Mouse (Mus musculus): ENCODE results near the gene Dennd6b. TPM values are rescaled to one million over a fixed set of nuclear protein-coding genes. Genes with fewer than 3 reads are reported as not detected.
A peak's percentile ranks its signal among the peaks of the same experiment; 100 is the strongest.

Gene Dennd6b
- total RNA-seq, 2 experiments from 2014 or later, result 52.2 to 53.9 TPM

DNA sequence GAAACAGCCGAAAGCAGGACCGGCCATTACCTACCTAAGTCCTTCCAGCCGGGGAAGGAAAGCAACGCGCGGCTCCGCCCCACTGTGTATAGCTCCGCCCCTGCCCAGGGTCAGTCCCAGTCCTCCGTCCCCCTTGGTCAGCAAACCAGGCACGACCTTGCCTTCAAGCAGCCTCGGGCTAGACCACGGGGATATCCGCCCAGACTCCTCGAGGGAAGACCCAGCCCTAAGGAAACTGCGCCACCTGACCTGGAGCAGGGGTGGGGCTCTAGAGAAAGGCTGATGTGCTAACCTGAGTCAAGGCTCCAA, 22.4 kb downstream of the Dennd6b start:
- intact Hi-C loops (cut with DNase I), result no loop called here
- DNase-seq (ENCODE audit: extremely low spot score in 1 of 2, low spot score in 2 of 2), result no peak
- no peak for TF ChIP-seq CTCF (IDR thresholded peaks at IDR 0.05)
- H3K27ac ChIP-seq, result no peak overlapping the region
- peak overlapping the region; percentile 82 for H3K4me3 ChIP-seq

DNA sequence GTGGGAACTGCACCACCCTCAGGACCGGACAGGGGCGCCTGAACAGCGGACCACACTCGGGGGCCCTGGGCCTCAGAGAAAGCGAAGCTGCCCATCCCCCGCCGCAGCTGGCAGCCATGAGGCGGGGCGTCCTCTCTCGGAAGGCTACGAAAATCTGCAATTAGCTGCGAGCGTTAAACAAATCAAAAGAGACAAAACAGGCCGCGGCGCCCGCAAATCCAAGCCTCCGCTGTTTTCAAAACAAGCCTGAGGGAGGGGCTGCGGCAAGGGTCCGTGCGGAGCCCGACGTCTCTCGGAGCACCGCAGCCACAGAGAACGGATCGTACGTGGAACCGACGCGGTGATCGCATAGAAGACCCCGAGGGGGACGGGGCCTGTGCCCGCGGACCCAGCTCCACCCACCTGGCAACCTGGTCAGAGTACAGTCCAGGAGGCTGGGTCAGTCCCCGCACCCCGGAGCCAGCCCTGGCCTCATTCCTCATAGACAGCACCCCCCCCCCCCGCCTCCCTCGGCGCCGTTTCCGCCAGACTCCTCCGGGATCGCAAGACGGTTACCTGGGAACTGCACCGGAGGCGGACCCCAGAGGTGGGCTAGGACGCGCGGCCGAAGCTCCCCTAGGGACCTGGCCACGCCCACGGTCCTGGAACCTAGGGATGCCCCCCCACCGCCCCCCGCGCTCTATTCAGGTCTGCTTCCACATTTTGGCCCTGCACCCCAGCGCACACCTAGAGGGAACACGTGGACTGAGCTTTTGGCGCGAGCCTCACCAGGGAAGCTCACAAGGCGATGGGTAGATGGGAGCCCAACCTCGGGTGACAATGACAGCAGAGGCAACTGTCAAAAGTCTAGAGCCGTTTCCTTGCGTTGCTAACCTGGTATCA, 23.0 kb downstream of the Dennd6b start:
- DNase-seq (ENCODE audit: extremely low spot score in 1 of 2, low spot score in 2 of 2), result peak; percentile 45 to 46
- H3K4me3 ChIP-seq, result peak overlapping the region; percentile 82
- peak overlapping the region; percentile 85 for H3K27ac ChIP-seq
- intact Hi-C loops (cut with DNase I), result no loop called here
- peak; percentile 2; the same call in 1 of the 2 replicates for TF ChIP-seq CTCF (IDR thresholded peaks at IDR 0.05)

DNA sequence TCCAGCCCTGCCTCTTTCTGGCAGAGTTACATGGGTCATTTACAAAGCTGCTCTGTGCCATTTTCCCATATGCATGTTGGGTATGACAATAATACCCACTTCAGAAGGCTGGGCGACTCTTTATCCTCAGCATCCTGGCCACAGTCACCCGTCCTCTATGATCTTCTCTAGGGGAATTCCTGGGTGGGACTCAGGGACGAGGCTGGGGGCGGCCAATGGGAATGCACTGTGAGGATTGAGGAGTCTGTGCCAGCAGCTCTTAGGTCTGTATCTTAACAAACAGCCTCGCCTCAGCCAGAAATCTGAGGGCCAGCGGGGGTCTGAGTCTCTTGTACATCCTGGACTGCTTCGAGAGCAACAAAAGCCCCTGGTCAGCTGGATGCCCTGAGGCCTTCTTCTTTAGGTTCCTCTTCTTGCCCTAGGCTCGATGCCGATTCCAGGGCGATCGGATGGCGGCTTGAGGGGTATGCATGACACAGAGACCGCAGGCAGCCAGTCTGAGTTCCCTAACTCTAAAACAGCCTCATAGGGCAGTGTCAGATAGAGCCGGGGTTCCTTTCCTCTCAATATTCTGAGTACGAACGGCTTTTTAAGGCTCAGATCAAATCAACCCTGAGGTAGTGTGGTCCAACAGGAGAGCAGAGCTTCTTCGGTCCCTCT, 23.9 kb downstream of the Dennd6b start:
- intact Hi-C loops (cut with DNase I), result no loop called here
- DNase-seq (ENCODE audit: extremely low spot score in 1 of 2, low spot score in 2 of 2), result no peak
- peak overlapping the region; percentile 85 for H3K27ac ChIP-seq
- no peak for TF ChIP-seq CTCF (IDR thresholded peaks at IDR 0.05)
- peak overlapping the region; percentile 82 for H3K4me3 ChIP-seq

DNA sequence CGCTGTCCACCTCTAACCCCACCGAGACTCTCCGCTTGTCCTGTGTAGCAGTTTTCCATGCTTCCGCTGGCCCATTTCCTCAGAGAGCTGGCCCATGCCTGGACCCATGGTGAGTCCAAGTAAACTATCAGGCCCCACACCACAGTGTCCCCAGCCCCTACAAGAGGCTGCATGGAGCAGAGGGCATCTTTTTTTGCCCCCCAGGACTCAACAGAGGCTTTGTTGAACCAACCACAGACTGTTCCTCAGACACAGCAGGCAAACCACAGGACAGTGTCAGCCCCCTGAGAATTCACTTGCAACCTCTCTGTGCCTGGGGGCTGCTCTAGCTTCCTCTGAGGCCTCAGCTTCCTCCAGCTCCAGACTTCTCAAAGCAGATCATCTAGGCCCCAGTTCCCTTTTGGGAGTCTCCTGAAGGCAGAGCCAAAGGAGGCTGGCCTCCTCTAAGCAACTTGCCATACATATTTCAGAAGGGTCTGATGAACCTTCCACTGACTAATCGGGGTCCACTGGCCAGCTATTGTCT, 24.7 kb downstream of the Dennd6b start:
- no peak overlapping the region for H3K4me3 ChIP-seq
- DNase-seq (ENCODE audit: extremely low spot score in 1 of 2, low spot score in 2 of 2), result no peak
- H3K27ac ChIP-seq, result no peak overlapping the region
- no peak for TF ChIP-seq CTCF (IDR thresholded peaks at IDR 0.05)
- intact Hi-C loops (cut with DNase I), result no loop called here

DNA sequence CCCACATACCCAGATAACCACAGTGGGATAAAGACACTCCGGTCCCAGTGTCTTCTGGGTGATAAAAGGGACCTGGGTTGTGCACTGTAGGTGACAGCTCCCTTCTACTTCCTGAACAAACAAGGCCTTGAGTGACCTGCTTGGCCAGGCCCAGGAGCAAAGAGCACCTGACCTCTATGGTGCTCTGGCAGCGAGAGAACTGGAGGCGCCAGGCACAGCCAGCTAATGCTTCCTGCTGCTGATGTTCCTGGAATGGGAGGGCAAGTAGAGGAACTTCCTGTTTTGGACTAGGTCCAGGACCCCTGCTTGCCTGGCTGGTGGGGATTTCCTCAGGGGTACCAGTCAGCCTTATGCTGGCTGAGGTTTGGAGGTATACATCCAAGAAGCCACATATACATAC, 26.2 kb downstream of the Dennd6b start:
- intact Hi-C loops (cut with DNase I), result no loop called here
- Histone ChIP-seq H3K27ac (peak overlapping the region; percentile 60), H3K4me3 (no peak overlapping the region)
- TF ChIP-seq CTCF (IDR thresholded peaks at IDR 0.05), result no peak
- DNase-seq (ENCODE audit: extremely low spot score in 1 of 2, low spot score in 2 of 2), result no peak

DNA sequence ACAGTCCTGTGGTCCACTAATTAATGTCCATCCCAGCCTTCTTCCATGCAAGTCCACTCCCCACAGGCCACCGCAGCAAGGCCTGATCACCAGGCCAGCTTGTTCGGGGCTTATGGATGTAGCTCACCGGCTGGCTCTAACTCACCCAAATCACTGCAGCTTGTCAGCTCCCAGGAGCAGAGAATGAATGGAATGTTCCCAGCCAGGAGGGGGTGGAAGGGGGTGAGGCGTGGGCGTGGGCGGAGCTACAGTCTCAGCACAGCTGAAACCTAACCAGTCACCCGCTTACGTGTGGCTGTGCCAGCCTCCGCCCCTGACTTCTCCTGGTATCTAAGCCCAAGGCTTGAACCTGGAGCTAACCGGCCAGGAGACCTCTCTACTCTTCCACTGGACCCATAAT, 26.9 kb downstream of the Dennd6b start:
- intact Hi-C loops (cut with DNase I), result no loop called here
- TF ChIP-seq CTCF (IDR thresholded peaks at IDR 0.05), result no peak
- H3K4me3 ChIP-seq, result peak overlapping the region; percentile 19; the same call in 1 of the 2 replicates
- peak; percentile 83 for DNase-seq (ENCODE audit: extremely low spot score in 1 of 2, low spot score in 2 of 2)
- peak overlapping the region; percentile 60 for H3K27ac ChIP-seq

DNA sequence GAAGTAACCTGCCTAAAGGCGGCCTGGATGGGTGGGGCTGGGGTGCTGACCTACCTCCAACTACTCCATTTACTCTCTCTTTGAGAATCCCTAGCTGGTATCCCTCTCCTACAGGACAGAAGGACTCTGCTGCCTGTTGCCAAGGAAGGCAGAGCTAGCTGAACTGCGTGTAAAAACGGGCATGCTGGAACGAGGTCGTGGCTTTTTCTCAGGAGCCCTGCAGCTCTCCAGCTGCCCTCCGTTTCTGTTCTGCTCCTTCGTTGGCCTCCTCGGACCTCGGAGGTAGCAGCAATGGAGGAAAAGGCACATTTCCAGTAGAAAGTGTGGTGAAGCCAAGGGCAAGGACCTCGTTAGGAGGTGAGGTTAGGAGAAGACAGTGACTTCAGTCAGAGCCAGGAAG, 27.4 kb downstream of the Dennd6b start:
- intact Hi-C loops (cut with DNase I), result no loop called here
- DNase-seq (ENCODE audit: extremely low spot score in 1 of 2, low spot score in 2 of 2), result no peak
- peak overlapping the region; percentile 60; the same call in 1 of the 2 replicates for H3K27ac ChIP-seq
- TF ChIP-seq CTCF (IDR thresholded peaks at IDR 0.05), result no peak
- peak overlapping the region; percentile 19; the same call in 1 of the 2 replicates for H3K4me3 ChIP-seq

DNA sequence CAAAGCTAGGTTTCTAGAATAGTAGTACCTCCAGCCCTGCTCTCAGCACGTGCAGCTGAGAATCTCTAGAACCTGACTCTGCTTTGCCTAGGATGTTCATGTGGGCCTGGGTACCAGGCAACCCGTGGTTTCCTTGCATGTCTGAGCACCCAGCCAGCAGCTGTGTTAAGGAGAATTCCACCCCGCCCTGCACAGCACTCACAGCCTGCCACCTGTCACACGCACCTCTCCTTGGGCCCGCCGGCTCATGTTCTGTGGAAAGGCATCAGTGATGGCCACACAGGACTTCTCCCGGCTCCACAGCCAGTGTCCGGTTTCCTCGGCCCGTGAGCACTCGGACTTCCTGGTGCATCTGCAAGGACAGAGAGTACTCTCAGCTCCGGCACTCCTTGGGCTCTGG, 30.8 kb downstream of the Dennd6b start:
- Histone ChIP-seq H3K27ac (no peak overlapping the region), H3K4me3 (no peak overlapping the region)
- TF ChIP-seq CTCF (IDR thresholded peaks at IDR 0.05), result no peak
- intact Hi-C loops (cut with DNase I), result no loop called here
- DNase-seq (ENCODE audit: extremely low spot score in 1 of 2, low spot score in 2 of 2), result no peak

DNA sequence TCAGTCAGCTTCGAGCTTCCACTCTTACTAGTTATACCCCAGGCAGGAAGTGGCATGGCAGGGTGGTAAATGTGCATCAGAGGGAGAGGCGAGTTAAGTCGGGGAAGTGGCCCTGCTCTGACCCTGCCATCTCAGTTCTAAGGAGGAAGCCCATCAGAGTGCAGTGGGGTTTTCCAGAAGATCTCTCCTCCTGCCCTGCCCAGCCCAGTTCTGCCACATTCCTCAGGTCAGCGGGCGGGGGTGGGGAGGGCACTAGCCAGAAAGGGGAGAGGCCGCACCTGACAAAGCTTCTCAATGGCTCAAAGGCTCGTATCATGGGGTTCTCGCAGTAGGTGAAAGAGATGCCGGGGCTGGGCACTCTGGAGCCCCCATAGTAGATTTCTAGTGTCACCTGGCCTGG, 34.9 kb downstream of the Dennd6b start:
- no peak for TF ChIP-seq CTCF (IDR thresholded peaks at IDR 0.05)
- DNase-seq (ENCODE audit: extremely low spot score in 1 of 2, low spot score in 2 of 2), result no peak
- intact Hi-C loops (cut with DNase I), result no loop called here
- no peak overlapping the region for H3K27ac ChIP-seq
- H3K4me3 ChIP-seq, result no peak overlapping the region

DNA sequence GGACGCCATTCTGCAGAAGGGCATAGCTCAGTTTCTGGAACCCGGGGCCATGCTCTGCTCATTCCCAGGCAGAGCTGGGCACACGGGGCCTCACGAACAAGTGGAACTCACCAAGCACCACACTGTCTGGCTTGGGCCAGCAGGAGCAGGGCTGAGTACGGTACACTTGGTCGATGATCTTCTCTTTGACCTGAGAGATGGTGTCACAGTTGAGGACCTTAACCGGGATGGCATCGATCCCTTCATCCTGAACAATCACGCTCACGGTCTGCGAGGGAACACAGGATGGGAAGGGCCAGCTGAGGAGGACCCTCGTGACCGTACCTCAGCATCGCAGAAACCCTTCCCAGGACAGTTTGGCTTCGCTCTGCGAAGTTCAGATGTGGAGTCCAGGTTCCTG, 37.8 kb downstream of the Dennd6b start:
- Histone ChIP-seq H3K27ac (no peak overlapping the region), H3K4me3 (no peak overlapping the region)
- DNase-seq (ENCODE audit: extremely low spot score in 1 of 2, low spot score in 2 of 2), result no peak
- intact Hi-C loops (cut with DNase I), result loop anchor here (2.0 kb wide), 1 partner anchor 52 kb away; the partner anchor contains the start of gene Ppp6r2
- TF ChIP-seq CTCF (IDR thresholded peaks at IDR 0.05), result no peak

DNA sequence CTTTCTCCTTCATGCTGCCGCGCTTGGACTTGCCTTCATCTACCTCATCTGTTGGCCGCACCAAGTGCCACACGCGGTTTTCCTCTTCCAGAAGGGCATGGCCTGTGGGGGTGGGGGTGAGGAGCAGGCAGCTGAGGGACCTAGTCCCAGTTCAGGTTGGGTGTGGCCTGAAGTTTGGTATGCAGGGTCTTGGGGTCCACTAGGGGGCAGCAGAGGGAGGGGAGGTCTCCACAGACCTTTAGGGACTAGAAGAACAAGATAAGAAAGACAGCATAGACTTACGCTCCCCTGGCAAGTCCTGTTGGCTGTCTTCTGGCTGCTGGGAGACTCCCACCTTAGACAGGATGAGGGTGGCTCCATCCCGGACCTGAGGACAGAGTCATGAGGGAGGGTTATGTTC, 38.3 kb downstream of the Dennd6b start:
- Histone ChIP-seq H3K27ac (no peak overlapping the region), H3K4me3 (no peak overlapping the region)
- peak; percentile 42 to 58 for DNase-seq (ENCODE audit: extremely low spot score in 1 of 2, low spot score in 2 of 2)
- intact Hi-C loops (cut with DNase I), result loop anchor here (2.0 kb wide), 1 partner anchor 53 kb away; the partner anchor contains the start of gene Ppp6r2
- peak; percentile 74 for TF ChIP-seq CTCF (IDR thresholded peaks at IDR 0.05)

DNA sequence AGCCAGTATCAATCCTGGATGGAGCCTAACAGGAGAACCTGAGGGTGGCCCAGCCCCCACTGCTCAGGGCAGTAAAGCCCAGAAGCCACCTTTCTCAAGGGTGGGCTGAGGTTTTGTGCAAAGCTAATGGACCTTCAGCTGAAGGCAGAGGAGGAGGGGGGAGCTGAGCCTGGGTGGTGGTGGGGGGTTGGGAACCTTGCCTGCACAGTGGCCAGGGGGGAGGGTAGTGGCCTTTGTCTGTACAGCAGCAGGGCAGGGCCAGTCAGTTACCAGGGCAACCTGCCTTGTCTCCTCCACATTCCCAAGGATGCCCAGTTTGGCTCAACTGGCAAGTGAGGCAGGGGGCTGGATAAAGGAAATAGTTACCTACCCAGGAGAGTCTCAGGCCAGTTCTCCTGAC, 44.0 kb downstream of the Dennd6b start:
- no peak for DNase-seq (ENCODE audit: extremely low spot score in 1 of 2, low spot score in 2 of 2)
- TF ChIP-seq CTCF (IDR thresholded peaks at IDR 0.05), result no peak
- H3K27ac ChIP-seq, result no peak overlapping the region

More for the DNA sequence above, 44.0 kb downstream of the Dennd6b start:
- H3K4me3 ChIP-seq, result no peak overlapping the region
- intact Hi-C loops (cut with DNase I), result no loop called here
